Mouse (Mus musculus): ENCODE data around the gene Tbc1d4. TPM values are rescaled to one million over a fixed set of nuclear protein-coding genes. Genes with fewer than 3 reads are reported as not detected.

The Tbc1d4 gene
- polyA plus RNA-seq, 1 experiment from 2014 or later = 8.5 TPM

GRCm38 (mm10) chr14:101501452-101501851 is 107.5 kb downstream of the Tbc1d4 start:
- Histone ChIP-seq H3K27me3 (replicated peaks; ENCODE audit: insufficient read depth, low read length) (no peaks in the 10 kb centered on the region), H3K4me2 (replicated peaks; ENCODE audit: low read depth, low read length) (no peak overlapping the region), H3K27ac (ENCODE audit: low read length) (no peak overlapping the region), H3K9ac (replicated peaks; ENCODE audit: low read depth) (no peak overlapping the region), H3K4me1 (ENCODE audit: insufficient read depth, low read depth, low read length) (no peaks in the 10 kb centered on the region), H3K36me3 (ENCODE audit: insufficient read depth, low read length) (no peaks in the 10 kb centered on the region), H3K4me3 (ENCODE audit: low read depth, low read length) (no peak overlapping the region), H3K9me3 (ENCODE audit: low read length) (no peaks in the 10 kb centered on the region)
- no peak for TF ChIP-seq EP300 (IDR thresholded peaks at IDR 0.05)
- no peak for TF ChIP-seq CTCF (IDR thresholded peaks at IDR 0.05)
- 87% methylated on average over 11 of the region's 11 CpGs for WGBS
- ATAC-seq = no peak
- no peak for DNase-seq (ENCODE audit: low spot score)

GRCm38 (mm10) chr14:101500826-101501225 is 108.2 kb downstream of the Tbc1d4 start:
- DNase-seq (ENCODE audit: low spot score) = no peak
- ATAC-seq = no peak
- H3K9me3 ChIP-seq (ENCODE audit: low read length) = no peaks in the 10 kb centered on the region
- TF ChIP-seq EP300 (IDR thresholded peaks at IDR 0.05) (no peak), CTCF (IDR thresholded peaks at IDR 0.05) (no peak)
- WGBS = 57% methylated on average over 11 of the region's 11 CpGs
- no peaks in the 10 kb centered on the region for H3K36me3 ChIP-seq (ENCODE audit: insufficient read depth, low read length)
- no peak overlapping the region for H3K9ac ChIP-seq (replicated peaks; ENCODE audit: low read depth)
- no peak overlapping the region for H3K4me3 ChIP-seq (ENCODE audit: low read depth, low read length)
- H3K27me3 ChIP-seq (replicated peaks; ENCODE audit: insufficient read depth, low read length) = no peaks in the 10 kb centered on the region
- H3K4me1 ChIP-seq (ENCODE audit: insufficient read depth, low read depth, low read length) = no peaks in the 10 kb centered on the region
- H3K4me2 ChIP-seq (replicated peaks; ENCODE audit: low read depth, low read length) = no peak overlapping the region
- H3K27ac ChIP-seq (ENCODE audit: low read length) = no peak overlapping the region

GRCm38 (mm10) chr14:101499838-101500237 is 109.2 kb downstream of the Tbc1d4 start:
- H3K27ac ChIP-seq (ENCODE audit: low read length) = no peak overlapping the region
- DNase-seq (ENCODE audit: low spot score) = no peak
- H3K9me3 ChIP-seq (ENCODE audit: low read length) = no peaks in the 10 kb centered on the region
- no peak overlapping the region for H3K4me2 ChIP-seq (replicated peaks; ENCODE audit: low read depth, low read length)
- no peaks in the 10 kb centered on the region for H3K36me3 ChIP-seq (ENCODE audit: insufficient read depth, low read length)
- no peaks in the 10 kb centered on the region for H3K27me3 ChIP-seq (replicated peaks; ENCODE audit: insufficient read depth, low read length)
- H3K9ac ChIP-seq (replicated peaks; ENCODE audit: low read depth) = no peak overlapping the region
- no peak for ATAC-seq
- H3K4me1 ChIP-seq (ENCODE audit: insufficient read depth, low read depth, low read length) = no peaks in the 10 kb centered on the region
- H3K4me3 ChIP-seq (ENCODE audit: low read depth, low read length) = no peak overlapping the region
- no peak for TF ChIP-seq EP300 (IDR thresholded peaks at IDR 0.05)
- no peak for TF ChIP-seq CTCF (IDR thresholded peaks at IDR 0.05)
- 93% methylated on average over 1 of the region's 1 CpGs for WGBS

- H3K9me3 ChIP-seq (ENCODE audit: low read length) = no peaks in the 10 kb centered on the region
- no peak overlapping the region for H3K27ac ChIP-seq (ENCODE audit: low read length)
- DNase-seq (ENCODE audit: low spot score) (no peak), ATAC-seq (no peak)
- no peaks in the 10 kb centered on the region for H3K27me3 ChIP-seq (replicated peaks; ENCODE audit: insufficient read depth, low read length)
- no peak overlapping the region for H3K4me3 ChIP-seq (ENCODE audit: low read depth, low read length)
- TF ChIP-seq CTCF (IDR thresholded peaks at IDR 0.05) (no peak), EP300 (IDR thresholded peaks at IDR 0.05) (no peak)
- no peak overlapping the region for H3K4me2 ChIP-seq (replicated peaks; ENCODE audit: low read depth, low read length)
- H3K9ac ChIP-seq (replicated peaks; ENCODE audit: low read depth) = no peak overlapping the region
- WGBS = 65% methylated on average over 15 of the region's 15 CpGs
- no peaks in the 10 kb centered on the region for H3K36me3 ChIP-seq (ENCODE audit: insufficient read depth, low read length)
- H3K4me1 ChIP-seq (ENCODE audit: insufficient read depth, low read depth, low read length) = no peaks in the 10 kb centered on the region
These were observed 120.7 kb downstream of the Tbc1d4 start for GRCm38 (mm10) chr14:101488264-101488810.

GRCm38 (mm10) chr14:101486550-101486949 is 122.4 kb downstream of the Tbc1d4 start:
- Histone ChIP-seq H3K4me1 (ENCODE audit: insufficient read depth, low read depth, low read length) (peaks cover 3% of the 10 kb centered on the region; the same call in 1 of the 2 replicates), H3K4me2 (replicated peaks; ENCODE audit: low read depth, low read length) (no peak overlapping the region), H3K27me3 (replicated peaks; ENCODE audit: insufficient read depth, low read length) (no peaks in the 10 kb centered on the region), H3K9me3 (ENCODE audit: low read length) (no peaks in the 10 kb centered on the region), H3K36me3 (ENCODE audit: insufficient read depth, low read length) (no peaks in the 10 kb centered on the region), H3K9ac (replicated peaks; ENCODE audit: low read depth) (no peak overlapping the region), H3K4me3 (ENCODE audit: low read depth, low read length) (no peak overlapping the region), H3K27ac (ENCODE audit: low read length) (no peak overlapping the region)
- no peak for DNase-seq (ENCODE audit: low spot score)
- WGBS = 58% methylated on average over 3 of the region's 3 CpGs
- ATAC-seq = no peak
- no peak for TF ChIP-seq CTCF (IDR thresholded peaks at IDR 0.05)
- TF ChIP-seq EP300 (IDR thresholded peaks at IDR 0.05) = no peak

- no peak overlapping the region for H3K27ac ChIP-seq (ENCODE audit: low read length)
- peak; percentile 74 for DNase-seq (ENCODE audit: low spot score)
These were observed 125.8 kb downstream of the Tbc1d4 start for GRCm38 (mm10) chr14:101483230-101483629.

More at GRCm38 (mm10) chr14:101483230-101483629, 125.8 kb downstream of the Tbc1d4 start:
- Histone ChIP-seq H3K4me1 (ENCODE audit: insufficient read depth, low read depth, low read length) (peaks cover 3% of the 10 kb centered on the region; the same call in 1 of the 2 replicates), H3K27me3 (replicated peaks; ENCODE audit: insufficient read depth, low read length) (no peaks in the 10 kb centered on the region), H3K9me3 (ENCODE audit: low read length) (no peaks in the 10 kb centered on the region), H3K4me3 (ENCODE audit: low read depth, low read length) (no peak overlapping the region), H3K36me3 (ENCODE audit: insufficient read depth, low read length) (no peaks in the 10 kb centered on the region), H3K4me2 (replicated peaks; ENCODE audit: low read depth, low read length) (no peak overlapping the region), H3K9ac (replicated peaks; ENCODE audit: low read depth) (no peak overlapping the region)
- ATAC-seq = peak; percentile 87
- TF ChIP-seq EP300 (IDR thresholded peaks at IDR 0.05) = no peak
- no peak for TF ChIP-seq CTCF (IDR thresholded peaks at IDR 0.05)
- WGBS = 22% methylated on average over 4 of the region's 4 CpGs

Measured in lung, postnatal 0 days (tissue).